Mouse (Mus musculus) regulatory T cell (primary cell): ENCODE measurements at regions not wholly inside any gene's neighbourhood (a gene's known extent, or its start where the extent isn't known, plus 50 kb on each side); places are given as distances from the start of the nearest gene placed in this dataset.

Source experiments
- in situ Hi-C: fragments of 300-600 bp; cut with MboI, MseI; formaldehyde crosslinking; loops from one replicate; pipeline ENCODE4 v1.15.1; 2025; ENCODE audit warnings: high pct_unique_total_duplicates

DNA sequence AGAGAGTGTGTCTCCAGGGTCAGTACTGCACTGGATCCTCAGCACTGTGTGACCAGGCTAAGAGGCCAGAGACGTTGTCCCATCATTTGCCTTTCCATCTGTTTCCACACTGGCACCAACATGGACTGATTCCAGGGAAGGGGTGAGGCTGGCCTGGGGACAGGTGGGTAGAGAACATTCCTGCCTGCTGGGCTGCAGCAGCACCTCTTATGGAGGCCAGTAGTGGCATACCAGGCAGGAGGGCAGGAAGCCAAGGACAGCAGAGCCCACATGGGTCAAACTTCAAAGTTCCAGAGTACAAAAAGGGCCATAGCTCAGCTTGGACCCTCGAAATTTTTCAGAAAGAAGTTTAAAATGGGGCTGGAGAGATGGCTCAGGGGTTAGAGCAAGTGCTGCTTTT lies 115.4 kb upstream of the Ercc6l2 start:
- in situ Hi-C loops, result loop anchor here (5.0 kb wide), 2 partner anchors 338 to 393 kb away; no protein-coding TSS in a partner anchor

DNA sequence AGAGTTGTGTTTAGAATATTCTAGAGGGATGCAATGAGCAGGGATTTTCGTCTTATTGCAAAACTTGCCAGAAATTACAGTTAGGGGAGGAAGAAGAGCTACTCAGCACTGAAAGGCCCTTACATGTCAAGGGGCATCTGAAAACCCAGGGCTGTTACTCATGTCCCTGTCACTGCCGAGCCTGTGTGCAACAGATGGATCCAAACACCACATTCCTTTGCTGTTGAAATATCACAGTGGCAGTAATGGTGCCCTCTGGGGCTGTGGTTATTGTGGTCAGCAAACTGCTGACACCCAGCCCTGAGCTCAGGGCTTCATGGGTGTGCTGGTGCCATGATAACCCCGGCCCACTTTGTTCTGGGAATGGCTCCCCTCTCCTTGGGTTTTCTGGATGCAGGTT lies 114.3 kb upstream of the Ercc6l2 start:
- in situ Hi-C loops, result no loop called here

DNA sequence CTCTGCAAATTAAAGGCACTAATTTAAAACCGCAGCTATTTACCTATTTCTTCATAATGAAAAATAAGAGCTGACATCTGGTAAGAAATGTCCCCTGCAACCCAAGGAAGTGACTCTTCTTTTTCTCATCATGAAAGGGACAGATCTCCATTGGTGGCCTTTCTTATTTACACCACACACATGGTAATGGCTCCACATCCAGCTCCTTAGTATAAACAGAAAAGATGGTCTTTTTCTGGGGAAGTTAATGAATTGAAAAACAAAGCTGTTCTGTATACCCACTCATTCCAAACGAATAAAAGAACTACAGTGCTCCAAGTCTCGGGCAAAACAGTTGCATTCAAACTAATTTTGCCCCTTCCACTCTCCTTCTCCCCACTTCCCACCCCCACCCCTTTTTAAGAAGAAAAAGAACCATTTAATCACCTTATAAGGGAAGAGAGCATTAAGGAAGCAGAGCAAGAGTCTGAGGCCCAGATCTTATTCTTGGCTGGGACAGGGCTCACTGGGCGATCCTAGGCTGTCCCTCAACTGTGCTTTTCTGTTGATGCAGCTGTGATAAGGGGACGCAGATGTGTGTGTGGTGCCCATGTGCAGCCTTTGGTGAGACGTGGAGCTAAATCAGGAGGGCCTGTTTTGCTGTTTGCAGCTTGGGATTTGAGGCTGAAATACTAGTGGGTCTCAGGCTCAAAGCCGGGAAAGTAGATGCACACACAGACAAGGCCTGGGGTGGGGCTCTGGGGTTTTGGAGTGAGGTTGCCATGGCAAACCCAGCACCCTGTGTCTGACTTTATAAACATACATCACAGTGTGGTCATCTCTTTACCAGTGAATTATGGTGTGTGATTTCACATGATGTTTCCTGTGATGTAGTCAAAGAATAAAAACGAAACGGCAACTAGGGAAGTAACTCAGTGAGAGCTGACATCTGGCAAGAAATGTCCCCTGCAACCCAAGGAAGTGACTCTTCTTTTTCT lies 113.6 kb upstream of the Ercc6l2 start:
- in situ Hi-C loops, result no loop called here

DNA sequence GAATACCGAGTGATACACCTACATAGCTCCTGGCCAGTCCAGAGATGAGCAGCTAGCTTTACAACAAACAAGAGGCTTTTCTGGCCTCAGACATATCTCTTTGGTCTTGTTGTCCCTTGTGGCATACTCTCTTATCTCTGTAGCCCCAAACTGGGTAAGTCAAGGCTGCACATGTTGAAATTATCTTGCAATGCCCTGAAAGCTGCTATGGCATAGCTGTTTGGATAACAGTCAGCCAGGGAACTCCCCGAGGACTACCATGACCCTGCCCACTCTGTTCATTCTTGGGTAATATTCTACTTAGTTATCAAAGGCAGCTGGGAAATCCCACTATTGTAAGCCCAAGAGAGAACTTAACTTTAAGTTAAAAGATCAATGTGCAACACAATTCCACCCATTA lies 106.5 kb upstream of the Ercc6l2 start:
- in situ Hi-C loops, result no loop called here

- in situ Hi-C loops, result no loop called here
Observed at GRCm38 (mm10) chr13:63713137-63713536, 101.9 kb upstream of the Ercc6l2 start.

GRCm38 (mm10) chr13:63716498-63716897 lies 98.5 kb upstream of the Ercc6l2 start:
- in situ Hi-C loops, result no loop called here

DNA sequence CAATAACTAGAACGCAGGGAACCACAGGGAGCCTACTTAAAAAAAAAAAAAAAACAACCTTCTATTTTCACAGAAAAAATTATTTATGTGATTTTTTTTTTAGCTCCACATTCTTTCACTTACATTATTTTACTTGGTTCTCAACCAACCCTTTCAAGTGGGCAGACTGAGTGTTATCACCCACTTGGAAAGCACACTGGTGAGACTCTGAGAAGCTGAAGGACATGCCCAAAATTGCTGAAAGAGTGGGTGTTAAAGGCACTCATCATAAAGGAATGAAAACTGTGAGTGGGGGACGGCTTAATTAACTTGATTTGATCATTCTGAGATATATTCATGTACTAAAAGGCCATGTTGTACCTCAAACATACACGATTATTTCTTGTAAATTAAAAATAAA lies 97.8 kb upstream of the Ercc6l2 start:
- in situ Hi-C loops, result no loop called here

GRCm38 (mm10) chr13:63718782-63719181 lies 96.3 kb upstream of the Ercc6l2 start:
- in situ Hi-C loops, result no loop called here

- in situ Hi-C loops, result no loop called here
Observed at GRCm38 (mm10) chr13:63719351-63720207, 95.5 kb upstream of the Ercc6l2 start.

- in situ Hi-C loops, result no loop called here
Observed at GRCm38 (mm10) chr13:63720610-63721009, 94.4 kb upstream of the Ercc6l2 start.

DNA sequence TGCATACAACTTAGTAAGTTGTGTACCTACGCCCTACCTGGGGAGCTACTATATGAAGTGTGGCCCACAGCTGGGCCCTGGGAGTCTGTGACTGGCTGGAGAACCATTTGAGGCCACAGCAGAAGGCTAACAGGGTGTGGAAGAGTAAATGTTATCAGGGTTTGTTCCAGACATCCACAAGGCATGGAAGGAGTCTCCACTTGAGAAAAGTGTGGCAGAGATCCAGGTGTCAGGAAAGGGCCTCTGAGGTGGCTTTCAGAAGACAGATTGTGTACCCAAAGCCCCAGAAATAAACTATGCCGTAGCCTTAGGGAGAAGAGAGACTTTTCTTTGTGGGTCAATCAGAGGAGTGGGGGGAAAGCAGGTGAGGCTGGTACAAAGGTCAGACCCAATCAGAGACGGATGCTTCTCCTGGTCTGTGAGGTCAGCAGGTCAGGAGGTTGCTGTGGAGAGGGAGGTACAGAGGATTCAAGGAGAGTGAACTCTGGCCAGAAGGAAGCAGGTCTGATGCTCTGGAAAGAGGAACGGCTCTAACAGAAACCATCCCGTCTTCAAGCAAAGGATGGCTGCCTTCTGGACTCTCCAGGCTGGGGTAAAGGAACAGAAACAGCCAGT lies 93.9 kb upstream of the Ercc6l2 start:
- in situ Hi-C loops, result no loop called here

GRCm38 (mm10) chr13:63724293-63724692 lies 90.7 kb upstream of the Ercc6l2 start:
- in situ Hi-C loops, result no loop called here

DNA sequence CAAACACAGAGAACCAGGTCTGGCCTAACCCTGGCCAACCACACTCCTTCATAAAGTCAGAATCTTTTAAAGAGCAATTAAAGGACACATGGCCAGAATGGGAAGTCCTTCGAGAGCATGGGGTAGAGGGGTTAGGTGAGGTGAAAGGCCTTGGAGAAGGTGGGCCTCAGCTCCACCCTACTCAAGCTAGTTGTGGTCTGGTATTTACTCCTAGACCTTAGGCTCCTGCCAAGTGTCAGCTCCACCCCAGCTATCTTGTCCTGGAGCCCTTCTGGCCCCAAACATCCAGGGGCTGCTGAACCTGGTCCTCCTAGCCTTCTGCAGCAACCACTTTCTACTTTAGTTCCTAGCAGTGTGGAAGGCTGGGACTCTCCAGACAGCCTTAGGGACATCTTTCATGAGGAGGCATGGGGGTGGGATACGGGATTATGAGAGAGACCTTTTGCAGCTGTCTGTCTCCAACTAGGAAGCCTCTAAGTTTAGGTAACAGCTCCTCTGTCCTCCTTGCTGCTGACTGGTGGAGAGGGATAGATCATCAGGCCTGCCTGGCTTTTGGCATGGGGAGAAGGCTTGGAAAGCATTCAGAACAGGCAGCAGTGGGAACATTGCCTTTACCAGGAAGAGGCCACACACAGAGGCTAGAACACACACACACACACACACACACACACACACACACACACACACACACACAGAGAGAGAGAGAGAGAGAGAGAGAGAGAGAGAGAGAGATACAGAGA lies 90.0 kb upstream of the Ercc6l2 start:
- in situ Hi-C loops, result no loop called here

DNA sequence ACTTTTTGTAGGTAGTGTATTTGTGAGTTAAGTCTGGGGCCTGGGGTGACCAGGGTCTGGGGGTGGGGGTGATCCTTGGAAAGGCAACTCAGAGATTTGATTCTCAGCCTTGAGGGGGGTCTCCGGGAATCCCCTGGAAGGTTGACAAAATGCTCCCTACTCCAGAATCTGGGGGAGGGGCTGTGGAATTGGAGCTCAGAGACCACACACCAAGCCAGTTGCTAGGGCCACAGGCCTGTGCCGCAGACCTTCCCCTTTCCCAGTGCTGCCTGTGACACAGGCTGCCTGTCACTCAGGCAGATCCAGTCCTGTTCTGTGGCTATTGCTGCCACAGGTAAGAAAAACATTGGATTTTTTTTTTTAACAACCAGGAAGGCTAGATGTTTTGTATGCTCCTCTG lies 89.0 kb upstream of the Ercc6l2 start:
- in situ Hi-C loops, result no loop called here

- in situ Hi-C loops, result no loop called here
Observed at GRCm38 (mm10) chr13:63726509-63726908, 88.5 kb upstream of the Ercc6l2 start.

DNA sequence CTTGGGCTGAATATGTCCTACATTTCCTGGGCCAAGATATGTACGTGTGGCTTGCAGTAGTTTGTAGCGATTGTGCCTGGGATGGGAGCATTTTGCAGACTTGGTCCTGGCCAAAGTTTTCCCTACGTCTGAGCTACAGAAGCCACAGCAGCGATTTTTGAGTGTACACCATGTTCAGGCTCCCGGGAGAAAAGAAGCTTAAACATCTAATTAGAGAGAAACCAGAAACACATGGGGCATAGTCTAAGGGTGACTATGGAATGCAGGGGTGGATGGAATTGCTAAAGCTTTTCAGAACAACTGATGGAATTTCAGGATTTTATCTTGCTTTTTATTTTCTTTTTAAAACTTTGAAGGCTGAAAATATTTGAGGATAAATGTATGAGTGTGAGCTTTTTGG lies 79.3 kb upstream of the Ercc6l2 start:
- in situ Hi-C loops, result no loop called here

DNA sequence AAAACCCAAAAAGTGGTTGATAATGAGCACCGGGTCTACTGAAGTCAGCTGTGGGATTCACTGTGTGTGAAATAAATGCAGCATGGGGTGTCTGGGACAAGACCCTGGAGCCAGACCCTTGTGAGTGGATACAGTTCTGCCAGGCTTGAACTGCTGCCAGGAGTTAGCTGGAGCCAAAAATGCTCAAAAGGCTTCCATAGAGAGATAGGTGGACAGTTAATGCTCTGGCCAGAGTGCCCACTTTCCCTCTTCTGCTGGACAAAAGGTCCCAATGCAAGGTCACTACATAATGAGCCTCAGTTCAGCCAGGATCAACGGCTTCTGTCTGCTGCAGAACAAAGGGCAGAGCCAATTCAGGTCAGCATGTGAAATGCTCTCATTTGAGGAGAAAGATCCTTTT lies 73.2 kb upstream of the Ercc6l2 start:
- in situ Hi-C loops, result no loop called here

DNA sequence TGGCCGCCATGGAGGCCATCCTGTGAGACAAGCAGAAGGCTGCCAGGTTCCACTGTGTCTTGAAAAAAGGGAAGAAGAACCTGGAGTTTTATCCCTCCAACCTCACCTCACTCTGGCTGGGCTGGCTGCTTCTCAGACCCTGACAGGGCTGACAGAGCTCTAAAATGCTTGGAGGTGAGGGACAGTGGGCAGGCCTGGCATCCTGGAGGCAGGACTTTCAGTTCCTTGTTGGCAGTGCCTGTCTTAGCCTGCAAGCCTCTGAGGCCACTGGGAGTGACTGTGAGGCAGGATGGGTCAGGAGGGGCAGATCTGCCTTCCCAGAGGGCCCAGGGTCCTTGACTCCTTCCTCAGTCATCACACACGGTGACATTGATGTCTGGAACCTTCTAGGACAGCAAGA lies 66.3 kb upstream of the Ercc6l2 start:
- in situ Hi-C loops, result no loop called here

DNA sequence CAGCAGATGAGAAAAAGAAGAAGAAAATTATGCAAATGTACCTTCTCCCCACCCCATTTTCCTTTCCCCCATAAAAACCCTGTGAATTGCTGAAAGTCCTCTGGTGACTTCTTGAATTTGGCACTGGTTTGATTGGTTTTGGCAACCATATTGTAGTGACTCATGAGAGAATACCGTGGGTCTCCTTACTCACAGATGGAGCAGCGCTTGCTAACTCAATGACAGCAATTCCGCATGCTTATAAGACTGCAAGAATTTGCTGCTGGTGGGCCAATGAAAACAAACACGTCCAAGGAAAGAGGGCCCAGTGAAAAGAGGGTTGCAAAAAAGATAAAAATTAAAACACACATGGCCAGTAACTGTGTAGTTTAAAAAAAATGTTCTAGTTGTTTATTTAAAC lies 65.0 kb upstream of the Ercc6l2 start:
- in situ Hi-C loops, result no loop called here

GRCm38 (mm10) chr13:63751196-63751595 lies 63.8 kb upstream of the Ercc6l2 start:
- in situ Hi-C loops, result no loop called here

GRCm38 (mm10) chr13:63757061-63757460 lies 58.0 kb upstream of the Ercc6l2 start:
- in situ Hi-C loops, result no loop called here
